Mouse (Mus musculus): ENCODE measurements at regions not wholly inside any gene's neighbourhood (a gene's known extent, or its start where the extent isn't known, plus 50 kb on each side); places are given as distances from the start of the nearest gene placed in this dataset.

- H3K27me3 ChIP-seq (ENCODE audit: control insufficient read depth, insufficient read depth, low read length): no peaks in the 10 kb centered on the region
- 72% methylated on average over 3 of the region's 3 CpGs for WGBS
- H3K4me3 ChIP-seq (replicated peaks; ENCODE audit: insufficient read depth, low read depth, low read length): no peak overlapping the region
- TF ChIP-seq CTCF (IDR thresholded peaks at IDR 0.05; ENCODE audit: borderline replicate concordance, insufficient read depth, low read depth, low read length) (no peak), POLR2A (IDR thresholded peaks at IDR 0.05; ENCODE audit: borderline replicate concordance, insufficient read depth, low read length) (no peak)
- no peak for DNase-seq
- H3K4me1 ChIP-seq (ENCODE audit: control insufficient read depth, insufficient read depth, low read length): no peaks in the 10 kb centered on the region
- H3K27ac ChIP-seq (ENCODE audit: insufficient read depth, low read length): no peak overlapping the region
These were observed 692.8 kb downstream of the Dnah5 start for GRCm38 (mm10) chr15:28896248-28896808.

- Histone ChIP-seq H3K27me3 (ENCODE audit: control insufficient read depth, insufficient read depth, low read length) (no peaks in the 10 kb centered on the region), H3K4me3 (replicated peaks; ENCODE audit: insufficient read depth, low read depth, low read length) (no peak overlapping the region), H3K27ac (ENCODE audit: insufficient read depth, low read length) (no peak overlapping the region), H3K4me1 (ENCODE audit: control insufficient read depth, insufficient read depth, low read length) (no peaks in the 10 kb centered on the region)
- DNase-seq: no peak
- TF ChIP-seq POLR2A (IDR thresholded peaks at IDR 0.05; ENCODE audit: borderline replicate concordance, insufficient read depth, low read length) (no peak), CTCF (IDR thresholded peaks at IDR 0.05; ENCODE audit: borderline replicate concordance, insufficient read depth, low read depth, low read length) (no peak)
- 46% methylated on average over 4 of the region's 4 CpGs for WGBS
These were observed 718.9 kb downstream of the Dnah5 start for GRCm38 (mm10) chr15:28922437-28922836.

GRCm38 (mm10) chr15:28948245-28948644, 744.7 kb downstream of the Dnah5 start:
- WGBS: 94% methylated on average over 1 of the region's 1 CpGs
- Histone ChIP-seq H3K27me3 (ENCODE audit: control insufficient read depth, insufficient read depth, low read length) (no peaks in the 10 kb centered on the region), H3K27ac (ENCODE audit: insufficient read depth, low read length) (no peak overlapping the region), H3K4me1 (ENCODE audit: control insufficient read depth, insufficient read depth, low read length) (no peaks in the 10 kb centered on the region), H3K4me3 (replicated peaks; ENCODE audit: insufficient read depth, low read depth, low read length) (no peak overlapping the region)
- DNase-seq: no peak
- TF ChIP-seq CTCF (IDR thresholded peaks at IDR 0.05; ENCODE audit: borderline replicate concordance, insufficient read depth, low read depth, low read length) (no peak), POLR2A (IDR thresholded peaks at IDR 0.05; ENCODE audit: borderline replicate concordance, insufficient read depth, low read length) (no peak)
